Mouse (Mus musculus) G1E-ER4 (cell line): ENCODE data around the gene Trappc4. TPM values are rescaled to one million over a fixed set of nuclear protein-coding genes. Genes with fewer than 3 reads are reported as not detected.

ENCODE experiments used
- GATA1 ChIP-seq: IDR thresholded peaks from one replicate; pipeline ENCODE4 v1.8.0; 2012; ENCODE audit warnings: low read length, inconsistent platforms
- polyA plus RNA-seq: library from polyadenylated mRNA; stranded (reverse); fragments of >175 nt; gene quantifications from 2 replicates; pipeline ENCODE4 v1.2.3, GENCODE M21; 2012

Gene Trappc4
- polyA plus RNA-seq, 1 experiment: 7.9 TPM

- TF ChIP-seq GATA1: no peak
Measured at GRCm38 (mm10) chr9:44378153-44378730, 29.2 kb downstream of the Trappc4 start.

GRCm38 (mm10) chr9:44376141-44376540 is 31.3 kb downstream of the Trappc4 start:
- no peak for TF ChIP-seq GATA1

GRCm38 (mm10) chr9:44373386-44373785 is 34.0 kb downstream of the Trappc4 start:
- no peak for TF ChIP-seq GATA1

- TF ChIP-seq GATA1: no peak
Measured at GRCm38 (mm10) chr9:44364480-44364879, 42.9 kb downstream of the Trappc4 start.

GRCm38 (mm10) chr9:44361190-44361917 is 46.0 kb downstream of the Trappc4 start, which contains the start of gene Vps11:
Gene Vps11, minus strand, starts transcription at chr9:44361670.
- TF ChIP-seq GATA1: no peak

GRCm38 (mm10) chr9:44357207-44357606 is 50.2 kb downstream of the Trappc4 start:
- TF ChIP-seq GATA1: no peak

Other genes with a start within 250 kb of the Trappc4 start
- 15.4 and 18.5 TPM in 2 replicates for gene Cbl, start 173.6 kb downstream of the Trappc4 start, polyA plus RNA-seq
- gene Ccdc153, start 166.9 kb downstream of the Trappc4 start, polyA plus RNA-seq: not detected in 2 replicates
- gene Pdzd3, start 156.1 kb downstream of the Trappc4 start, polyA plus RNA-seq: not detected in 2 replicates
- 0.02 TPM in 1 of 2 replicates, not detected in the other for gene Nlrx1, start 139.0 kb downstream of the Trappc4 start, polyA plus RNA-seq
- 15.6 and 18.4 TPM in 2 replicates for gene Abcg4, start 119.0 kb downstream of the Trappc4 start, polyA plus RNA-seq
- gene Hinfp, start 101.9 kb downstream of the Trappc4 start, polyA plus RNA-seq: 3.5 and 8.9 TPM in 2 replicates
- gene C2cd2l, start 87.3 kb downstream of the Trappc4 start, polyA plus RNA-seq: 42.9 and 52.2 TPM in 2 replicates
- 7.7 and 9.9 TPM in 2 replicates for gene Dpagt1, start 81.6 kb downstream of the Trappc4 start, polyA plus RNA-seq
- gene H2afx, start 72.9 kb downstream of the Trappc4 start, polyA plus RNA-seq: 682 and 860 TPM in 2 replicates
- gene Hmbs, start 63.4 kb downstream of the Trappc4 start, polyA plus RNA-seq: 139 and 142 TPM in 2 replicates
- gene Vps11, start 45.9 kb downstream of the Trappc4 start, polyA plus RNA-seq: 6.0 and 8.8 TPM in 2 replicates
- 28.0 and 36.3 TPM in 2 replicates for gene Hyou1, start 28.1 kb downstream of the Trappc4 start, polyA plus RNA-seq
- 17.1 and 21.2 TPM in 2 replicates for gene Slc37a4, start 10.7 kb downstream of the Trappc4 start, polyA plus RNA-seq
- 151 and 177 TPM in 2 replicates for gene Rps25, start 461 bp downstream of the Trappc4 start, polyA plus RNA-seq
- 8.0 and 11.8 TPM in 2 replicates for gene Ccdc84, start 11.0 kb upstream of the Trappc4 start, polyA plus RNA-seq
- gene Foxr1, start 33.5 kb upstream of the Trappc4 start, polyA plus RNA-seq: not detected in 2 replicates
- not detected in 2 replicates for gene Upk2, start 47.4 kb upstream of the Trappc4 start, polyA plus RNA-seq
- 0.10 and 0.19 TPM in 2 replicates for gene Bcl9l, start 75.2 kb upstream of the Trappc4 start, polyA plus RNA-seq
- not detected in 2 replicates for gene Cxcr5, start 154.3 kb upstream of the Trappc4 start, polyA plus RNA-seq
- gene Ddx6, start 197.3 kb upstream of the Trappc4 start, polyA plus RNA-seq: 21.7 and 25.6 TPM in 2 replicates